Mouse (Mus musculus): ENCODE results near the gene Pomp. TPM values are rescaled to one million over a fixed set of nuclear protein-coding genes. Genes with fewer than 3 reads are reported as not detected.

The Pomp gene
- polyA plus RNA-seq, 1 experiment from 2014 or later, result 540 TPM

- 40% methylated on average over 14 of the region's 14 CpGs for WGBS
- no peak overlapping the region for H3K27ac ChIP-seq (replicated peaks)
- no peaks in the 10 kb centered on the region for H3K36me3 ChIP-seq
- H3K27me3 ChIP-seq, result no peaks in the 10 kb centered on the region
- no peaks in the 10 kb centered on the region for H3K9me3 ChIP-seq
- H3K9ac ChIP-seq, result no peak overlapping the region
- no peak overlapping the region for H3K4me3 ChIP-seq
- no peaks in the 10 kb centered on the region for H3K4me1 ChIP-seq (replicated peaks)
- no peak overlapping the region for H3K4me2 ChIP-seq
- ATAC-seq (ENCODE audit: low read depth), result no peak
Observed at GRCm38 (mm10) chr5:147913241-147913842, 53.1 kb downstream of the Pomp start.

DNA sequence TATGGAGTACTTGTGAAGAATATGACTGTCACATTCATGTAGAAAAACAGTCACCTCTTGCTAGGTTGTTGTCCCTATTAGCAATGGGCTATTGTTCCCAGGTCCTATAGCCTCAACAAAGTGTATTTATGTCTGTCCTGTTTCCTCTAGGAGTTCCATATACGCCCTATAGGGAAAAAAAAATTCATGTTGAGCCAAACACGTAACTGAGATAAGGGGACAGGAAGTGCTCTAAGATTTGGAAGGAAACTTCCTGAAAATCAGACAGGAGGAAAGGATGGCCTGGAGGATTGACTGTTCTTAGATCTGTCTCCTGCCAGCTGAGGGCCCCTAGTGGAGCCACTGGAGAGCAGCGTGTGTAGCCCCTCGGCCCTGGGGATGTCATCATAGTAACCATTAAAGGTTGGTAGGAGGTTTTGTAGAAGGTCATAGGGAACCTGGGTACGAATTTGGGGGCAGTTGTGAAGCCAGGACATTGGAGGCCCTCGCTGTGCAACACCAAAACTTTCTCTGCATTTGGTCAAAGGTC lies 54.8 kb downstream of the Pomp start:
- WGBS, result 59% methylated on average over 6 of the region's 6 CpGs
- Histone ChIP-seq H3K27ac (replicated peaks) (no peak overlapping the region), H3K4me1 (replicated peaks) (no peaks in the 10 kb centered on the region), H3K27me3 (no peaks in the 10 kb centered on the region), H3K9ac (no peak overlapping the region), H3K9me3 (no peaks in the 10 kb centered on the region), H3K4me2 (no peak overlapping the region), H3K36me3 (no peaks in the 10 kb centered on the region), H3K4me3 (no peak overlapping the region)
- ATAC-seq (ENCODE audit: low read depth), result no peak

- no peaks in the 10 kb centered on the region for H3K9me3 ChIP-seq
- no peak overlapping the region for H3K4me3 ChIP-seq
- H3K4me1 ChIP-seq (replicated peaks), result no peaks in the 10 kb centered on the region
- 87% methylated on average over 9 of the region's 9 CpGs for WGBS
- no peak overlapping the region for H3K27ac ChIP-seq (replicated peaks)
- no peaks in the 10 kb centered on the region for H3K27me3 ChIP-seq
- no peak for ATAC-seq (ENCODE audit: low read depth)
- H3K4me2 ChIP-seq, result no peak overlapping the region
- H3K36me3 ChIP-seq, result no peaks in the 10 kb centered on the region
- no peak overlapping the region for H3K9ac ChIP-seq
Observed at GRCm38 (mm10) chr5:147916171-147916570, 55.9 kb downstream of the Pomp start.

DNA sequence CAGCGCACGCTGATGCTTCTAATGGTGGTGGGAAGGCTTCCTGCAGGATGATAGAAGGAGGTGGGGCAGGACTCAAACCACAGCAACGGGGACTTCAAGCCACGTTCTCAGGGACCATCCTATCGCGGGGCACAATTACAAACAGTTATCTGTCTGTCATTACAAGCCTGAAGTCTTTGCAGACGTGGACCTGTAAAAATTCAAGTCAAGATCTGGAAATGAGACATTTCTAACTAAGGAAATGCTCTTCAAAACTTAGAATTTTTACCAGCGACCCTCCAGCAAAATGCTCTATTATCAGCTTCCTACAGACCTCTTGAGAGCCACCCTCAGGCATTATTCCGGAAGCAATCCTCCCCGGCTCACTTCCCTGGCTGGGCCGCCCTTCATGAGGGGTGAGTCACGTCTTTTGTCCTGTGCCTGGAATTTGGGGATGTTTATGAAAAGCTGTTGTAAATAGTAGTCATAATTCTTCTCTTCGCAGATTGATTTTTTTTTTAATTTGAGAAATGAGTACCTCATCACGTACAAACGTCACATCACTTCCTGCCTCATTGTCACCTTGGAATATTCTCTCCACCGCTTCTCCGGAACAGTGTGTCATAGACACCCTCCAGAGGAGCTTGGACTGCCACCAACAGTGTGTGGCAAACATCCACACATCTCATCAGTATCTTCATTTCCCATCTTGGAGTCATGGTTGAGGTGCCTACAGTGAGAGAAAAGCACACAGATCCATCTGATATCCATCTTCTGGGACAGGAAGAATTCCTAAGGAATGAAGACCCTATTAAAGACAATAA lies 58.0 kb downstream of the Pomp start:
- Histone ChIP-seq H3K4me2 (no peak overlapping the region), H3K9me3 (no peaks in the 10 kb centered on the region), H3K27me3 (no peaks in the 10 kb centered on the region), H3K4me1 (replicated peaks) (no peaks in the 10 kb centered on the region), H3K4me3 (no peak overlapping the region), H3K27ac (replicated peaks) (no peak overlapping the region), H3K36me3 (no peaks in the 10 kb centered on the region), H3K9ac (no peak overlapping the region)
- ATAC-seq (ENCODE audit: low read depth), result no peak
- WGBS, result 83% methylated on average over 17 of the region's 17 CpGs

- no peaks in the 10 kb centered on the region for H3K9me3 ChIP-seq
- no peak for ATAC-seq (ENCODE audit: low read depth)
- H3K4me3 ChIP-seq, result no peak overlapping the region
- WGBS, result 84% methylated on average over 5 of the region's 5 CpGs
- no peak overlapping the region for H3K4me2 ChIP-seq
- H3K27me3 ChIP-seq, result no peaks in the 10 kb centered on the region
- no peak overlapping the region for H3K9ac ChIP-seq
- H3K4me1 ChIP-seq (replicated peaks), result no peaks in the 10 kb centered on the region
- H3K27ac ChIP-seq (replicated peaks), result no peak overlapping the region
- no peaks in the 10 kb centered on the region for H3K36me3 ChIP-seq
Observed at GRCm38 (mm10) chr5:147924621-147925020, 64.4 kb downstream of the Pomp start.

Other genes with a start within 250 kb of the Pomp start
- 11.2 and 12.3 TPM in 2 replicates for gene Flt1, start 134.4 kb upstream of the Pomp start, polyA plus RNA-seq (2015; fragmentation: Nextera tagmentation; extraction: Ambion mirVana)
- 5.3 and 5.9 TPM in 2 replicates for gene Slc46a3, start 34.4 kb downstream of the Pomp start, polyA plus RNA-seq (2015; fragmentation: Nextera tagmentation; extraction: Ambion mirVana)
- 50.0 and 54.2 TPM in 2 replicates for gene Mtus2, start 96.9 kb downstream of the Pomp start, polyA plus RNA-seq (2015; fragmentation: Nextera tagmentation; extraction: Ambion mirVana)

Data from neural tube, embryonic 13.5 days (tissue).